Mouse (Mus musculus): Measurements from ENCODE around the gene Thap4.

Thap4 gene

GRCm38 (mm10) chr1:93742910-93743309 is 11.8 kb downstream of the Thap4 start:
- DNase-seq (ENCODE audit: low spot score): no peak

- no peak for DNase-seq (ENCODE audit: low spot score)
Observed at GRCm38 (mm10) chr1:93741987-93742386, 12.7 kb downstream of the Thap4 start.

DNA sequence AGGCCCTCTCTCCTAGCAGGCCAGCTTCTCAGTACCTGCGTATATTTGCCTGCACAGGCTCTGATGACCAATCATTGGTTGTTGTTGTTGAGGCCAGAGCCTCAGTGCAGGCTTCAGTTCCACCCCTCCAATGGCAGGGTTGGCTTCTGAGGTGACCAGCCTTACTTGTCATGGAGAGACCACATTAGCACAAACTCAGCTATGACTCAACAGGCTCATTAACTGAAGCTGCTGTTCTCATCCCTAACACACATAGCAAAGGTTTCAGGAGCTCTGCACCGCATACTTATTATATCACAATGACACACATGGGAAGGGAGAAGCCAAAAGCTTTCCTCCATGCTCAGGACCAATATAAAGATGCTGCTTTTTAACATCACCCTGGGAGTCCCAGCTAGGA is 14.0 kb downstream of the Thap4 start:
- DNase-seq (ENCODE audit: low spot score): no peak

DNA sequence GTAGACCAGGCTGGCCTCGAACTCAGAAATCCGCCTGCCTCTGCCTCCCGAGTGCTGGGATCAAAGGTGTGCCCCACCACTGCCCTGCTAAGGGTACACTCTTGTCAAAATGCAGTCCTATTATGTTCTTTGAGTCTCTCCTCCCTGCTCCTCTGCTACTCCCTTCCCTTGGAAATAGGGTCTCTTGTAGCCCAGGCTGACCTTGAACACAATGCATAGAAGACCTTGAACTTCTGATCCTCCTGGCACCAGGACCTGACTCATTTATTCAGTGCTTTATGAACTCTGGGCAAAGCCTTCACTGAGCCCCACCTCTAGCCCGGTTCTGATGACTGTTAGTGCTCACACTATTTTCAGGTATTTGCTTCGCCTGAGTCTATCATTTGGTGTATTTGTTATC is 17.0 kb downstream of the Thap4 start:
- no peak for DNase-seq (ENCODE audit: low spot score)

GRCm38 (mm10) chr1:93735859-93736258 is 18.8 kb downstream of the Thap4 start:
- DNase-seq (ENCODE audit: low spot score): no peak

- DNase-seq (ENCODE audit: low spot score): no peak
Observed at GRCm38 (mm10) chr1:93731880-93732281, 22.8 kb downstream of the Thap4 start.

DNA sequence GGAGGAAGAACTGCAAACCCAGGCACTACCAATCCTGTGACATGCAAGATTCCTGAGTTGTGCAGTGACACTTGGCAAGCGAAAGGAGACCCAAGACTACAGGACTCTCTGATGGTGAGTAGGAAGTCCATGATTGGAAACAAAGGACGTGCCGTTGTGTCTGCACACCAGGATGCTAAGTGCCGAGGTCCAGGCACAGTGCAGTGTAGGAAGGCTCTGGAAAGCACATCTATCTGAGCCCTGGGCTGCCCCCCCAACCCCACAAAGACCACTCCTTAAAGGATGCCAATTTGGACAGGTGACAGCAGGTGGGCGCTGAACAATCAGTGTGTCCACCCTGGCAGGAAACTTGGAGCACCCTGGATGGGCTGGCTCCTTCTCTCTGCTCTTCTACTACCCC is 23.6 kb downstream of the Thap4 start:
- DNase-seq (ENCODE audit: low spot score): no peak

DNA sequence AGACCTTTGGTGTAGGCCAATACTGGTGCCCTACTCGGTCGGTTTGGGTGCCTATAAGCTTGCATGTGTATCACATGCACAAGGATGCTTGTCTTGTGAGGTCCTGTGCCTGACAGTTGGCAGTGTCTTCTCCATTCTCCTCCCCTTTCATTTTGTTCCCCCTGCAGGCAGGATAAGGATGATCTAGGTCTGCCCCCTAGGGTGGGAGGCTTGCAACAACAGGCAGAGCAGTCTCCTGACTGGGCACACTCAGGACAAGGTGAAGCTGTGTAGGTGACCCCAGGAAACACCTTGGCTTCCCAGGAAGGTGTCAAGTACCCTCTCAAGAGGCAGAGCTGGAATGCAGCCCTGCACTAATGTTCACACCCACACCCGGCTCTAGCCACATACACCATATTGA is 27.7 kb downstream of the Thap4 start:
- DNase-seq (ENCODE audit: low spot score): peak; percentile 16

DNA sequence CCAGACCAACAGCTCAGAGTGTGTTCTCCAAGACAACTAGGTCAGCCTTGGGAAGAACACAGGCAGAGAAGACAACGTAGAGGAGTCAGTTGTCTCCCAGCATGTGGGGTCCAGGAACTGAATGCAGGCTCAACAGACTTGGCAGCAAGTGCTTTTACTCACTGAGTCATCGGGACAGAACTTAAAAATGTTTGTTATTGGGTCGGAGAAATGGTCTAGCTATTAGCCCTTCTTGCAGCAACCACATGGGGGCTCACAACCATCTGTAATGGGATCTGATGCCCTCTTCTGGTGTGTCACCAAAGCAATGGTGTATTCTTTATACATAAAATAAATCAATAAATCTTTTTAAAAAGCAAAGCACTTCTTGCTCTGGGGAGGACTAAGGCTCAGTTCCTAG is 28.5 kb downstream of the Thap4 start:
- DNase-seq (ENCODE audit: low spot score): no peak

DNA sequence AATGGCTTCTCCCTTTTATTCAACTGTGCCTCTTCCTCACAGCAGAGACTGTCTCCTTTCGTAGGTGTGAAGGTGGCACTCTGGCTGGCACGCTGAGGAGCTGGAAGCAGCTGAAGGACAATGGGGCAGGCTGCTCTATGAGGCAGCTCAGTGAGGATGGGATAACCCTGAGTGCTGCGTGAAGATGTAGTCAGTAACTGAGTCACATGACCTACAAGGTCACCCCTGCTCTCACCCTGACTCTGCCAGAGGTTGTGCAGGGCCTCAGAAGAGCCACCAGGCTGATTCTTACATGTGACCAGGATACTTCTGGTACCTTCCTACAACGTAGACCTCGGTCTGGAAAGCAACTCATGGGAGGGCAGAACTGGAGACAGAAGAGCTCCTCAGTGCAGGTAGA is 29.0 kb downstream of the Thap4 start:
- no peak for DNase-seq (ENCODE audit: low spot score)

GRCm38 (mm10) chr1:93724623-93725022 is 30.0 kb downstream of the Thap4 start:
- no peak for DNase-seq (ENCODE audit: low spot score)

GRCm38 (mm10) chr1:93721557-93721956 is 33.1 kb downstream of the Thap4 start:
- DNase-seq (ENCODE audit: low spot score): no peak

- no peak for DNase-seq (ENCODE audit: low spot score)
Observed at GRCm38 (mm10) chr1:93716166-93716565, 38.5 kb downstream of the Thap4 start.

DNA sequence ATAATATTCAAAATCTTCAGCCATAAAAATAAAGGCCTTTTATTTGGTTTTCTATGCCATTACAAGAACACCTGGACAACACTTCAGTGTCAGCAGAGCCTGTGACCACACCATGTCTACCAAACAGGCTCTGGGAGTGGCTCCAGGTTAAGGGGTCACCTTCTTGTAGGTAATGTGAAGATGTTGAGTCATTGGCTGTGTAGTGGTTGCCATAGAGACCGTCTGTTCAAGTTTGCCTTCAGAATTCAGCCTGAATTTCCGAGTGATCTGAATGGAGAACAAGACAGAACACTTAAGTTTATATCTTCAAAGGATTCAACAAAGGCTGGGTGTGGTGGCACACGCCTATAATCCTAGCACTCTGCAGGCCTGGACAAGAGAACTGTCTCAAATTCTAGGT is 49.3 kb downstream of the Thap4 start:
- DNase-seq (ENCODE audit: low spot score): no peak

DNA sequence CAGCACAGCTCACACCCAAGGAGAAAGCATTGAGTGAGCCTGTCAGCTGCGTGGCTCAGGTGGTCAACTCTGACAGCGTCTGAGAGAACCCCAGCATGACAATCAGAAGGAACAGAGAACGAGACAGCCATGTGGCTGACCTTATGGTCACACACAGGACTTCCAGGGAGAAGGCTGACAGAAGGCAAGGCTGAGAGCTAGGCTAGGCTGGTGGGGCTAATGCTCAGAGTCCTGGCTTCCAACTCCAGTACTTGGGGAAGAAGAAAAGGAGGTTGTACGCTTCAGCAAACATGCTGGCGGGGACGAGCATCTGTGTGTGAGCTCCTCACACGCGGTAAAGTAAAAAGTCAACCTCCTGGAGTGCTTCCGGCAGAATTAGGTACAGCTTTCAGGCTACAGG is 50.3 kb downstream of the Thap4 start:
- no peak for DNase-seq (ENCODE audit: low spot score)

DNA sequence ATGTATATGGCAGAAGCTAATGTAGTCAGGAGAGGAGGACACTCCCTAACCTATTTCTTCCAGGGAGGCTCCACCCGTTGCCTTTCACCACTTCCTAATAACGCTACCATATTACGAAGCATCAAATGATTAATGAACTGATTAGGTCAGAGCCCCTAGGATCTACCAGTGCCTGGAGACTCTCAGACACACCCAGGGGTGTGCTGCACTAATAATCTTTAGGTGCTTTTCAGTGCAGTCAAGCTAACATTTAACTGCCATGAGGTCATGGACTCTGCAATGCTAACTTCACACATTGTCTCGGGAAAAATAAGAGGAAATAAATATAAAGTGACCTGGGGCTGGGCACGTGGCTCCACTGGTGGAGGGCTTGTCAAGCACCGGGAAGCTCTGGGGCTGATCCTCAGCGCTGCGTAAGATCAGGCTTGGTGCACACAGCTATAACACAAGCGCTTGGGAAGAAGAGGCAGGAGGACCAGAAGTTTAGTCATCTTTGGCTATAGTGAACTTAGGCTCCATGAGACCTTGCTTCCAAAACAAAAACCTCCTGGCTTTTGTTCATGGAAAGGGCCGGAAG is 51.1 kb downstream of the Thap4 start:
- DNase-seq (ENCODE audit: low spot score): no peak

GRCm38 (mm10) chr1:93702106-93702505 is 52.6 kb downstream of the Thap4 start:
- no peak for DNase-seq (ENCODE audit: low spot score)

GRCm38 (mm10) chr1:93699159-93699558 is 55.5 kb downstream of the Thap4 start:
- no peak for DNase-seq (ENCODE audit: low spot score)

DNA sequence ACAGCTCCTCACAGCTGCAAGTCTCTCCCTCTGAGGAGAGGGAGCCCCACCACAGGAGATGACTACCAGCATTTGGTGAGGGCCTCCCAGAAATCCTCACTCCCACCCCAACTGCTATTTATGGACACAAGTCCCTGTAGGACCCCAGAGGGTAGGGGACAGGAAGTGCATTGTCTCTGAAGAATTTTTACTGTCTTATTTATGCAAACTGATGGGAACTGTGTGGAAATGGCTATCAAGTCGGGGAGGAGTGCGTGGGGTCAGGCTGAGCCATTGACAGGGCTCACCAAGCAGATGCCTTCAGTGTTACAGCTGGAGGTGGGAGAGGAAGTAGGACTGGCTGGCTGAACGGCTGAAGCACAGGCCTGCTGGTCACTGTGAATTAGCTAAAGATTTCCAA is 57.3 kb downstream of the Thap4 start:
- no peak for DNase-seq (ENCODE audit: low spot score)

- no peak for DNase-seq (ENCODE audit: low spot score)
Observed at GRCm38 (mm10) chr1:93694966-93695365, 59.7 kb downstream of the Thap4 start.

- no peak for DNase-seq (ENCODE audit: low spot score)
Observed at GRCm38 (mm10) chr1:93693943-93694342, 60.7 kb downstream of the Thap4 start.

DNA sequence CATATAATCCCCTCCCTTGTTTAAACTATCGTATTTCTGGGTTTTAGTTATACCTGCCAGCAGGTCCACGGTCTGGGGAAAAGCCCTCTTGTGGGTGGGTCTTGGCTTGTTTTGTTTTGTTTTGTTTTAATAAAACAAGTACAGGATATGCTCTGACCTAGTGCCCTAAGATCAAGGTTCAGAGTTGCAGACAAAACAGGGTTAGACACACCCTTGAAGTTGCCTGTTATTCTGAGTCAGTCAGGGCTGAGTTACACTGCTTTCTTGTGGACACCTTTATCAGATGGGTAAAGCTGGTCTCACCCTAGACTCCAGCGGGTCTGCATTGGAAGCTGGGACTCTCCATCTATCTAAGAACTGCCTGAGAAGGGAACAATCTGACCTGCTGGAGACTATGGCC is 61.2 kb downstream of the Thap4 start:
- DNase-seq (ENCODE audit: low spot score): peak; percentile 25

GRCm38 (mm10) chr1:93692773-93693172 is 61.9 kb downstream of the Thap4 start:
- peak; percentile 56 for DNase-seq (ENCODE audit: low spot score)

- no peak for DNase-seq (ENCODE audit: low spot score)
Observed at GRCm38 (mm10) chr1:93691786-93692357, 62.8 kb downstream of the Thap4 start.

Data from yolk sac, embryonic 10.5 days (tissue).